Mouse (Mus musculus) gastrocnemius, postnatal 25 days (tissue): ENCODE results near the gene Btbd9. TPM values are rescaled to one million over a fixed set of nuclear protein-coding genes. Genes with fewer than 3 reads are reported as not detected.

ENCODE experiments used
- DNase-seq: peaks from one replicate; pipeline ENCODE4 v3.0.0; 2022
- total RNA-seq, 2 experiments: library from RNA; stranded (reverse); gene quantifications; 1 replicate in 1 of 2; 2 replicates in 1 of 2; pipeline ENCODE4 v1.2.3; 2021

The Btbd9 gene
- total RNA-seq, 2 experiments from 2014 or later, result 8.0 to 12.4 TPM

DNA sequence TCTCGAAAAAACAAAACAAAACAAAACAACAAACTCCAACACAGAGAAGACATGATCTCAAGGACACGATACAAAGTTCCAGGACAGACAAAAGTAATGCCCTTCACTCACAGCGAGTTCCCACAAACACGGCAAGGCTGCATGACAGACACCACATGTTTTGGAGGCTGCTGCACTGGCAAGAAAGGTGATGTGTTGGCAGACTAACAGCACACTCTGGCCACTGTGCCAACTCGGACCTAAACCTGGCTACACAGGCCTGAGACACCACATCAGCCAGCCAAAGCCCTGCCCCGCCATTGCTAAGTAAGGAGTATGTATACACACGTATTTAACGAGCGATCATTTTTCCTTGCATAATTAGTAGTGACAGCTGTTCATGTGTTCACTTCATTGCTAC, 123.9 kb downstream of the Btbd9 start:
- peak; percentile 40 for DNase-seq

DNA sequence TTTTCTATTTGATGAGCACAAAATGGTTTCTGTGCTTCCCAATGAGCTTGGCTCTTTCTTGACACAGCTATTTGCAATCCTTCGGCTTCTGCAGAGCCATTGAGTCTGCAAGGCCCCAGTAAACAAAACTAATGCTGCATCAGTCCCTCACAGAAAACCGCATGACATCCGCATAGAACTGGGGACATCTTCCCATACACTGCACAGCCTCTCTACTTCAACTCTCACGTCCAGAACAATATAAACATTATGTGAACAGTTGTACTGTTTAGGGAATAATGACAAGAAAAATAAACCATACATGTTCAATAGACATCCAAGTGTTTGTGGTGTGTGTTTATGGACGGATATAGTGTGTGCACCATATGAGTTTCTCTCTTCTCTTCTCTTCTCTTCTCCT, 127.7 kb downstream of the Btbd9 start:
- no peak for DNase-seq

- no peak for DNase-seq
Observed at GRCm38 (mm10) chr17:30445805-30446441, 130.4 kb downstream of the Btbd9 start.

DNA sequence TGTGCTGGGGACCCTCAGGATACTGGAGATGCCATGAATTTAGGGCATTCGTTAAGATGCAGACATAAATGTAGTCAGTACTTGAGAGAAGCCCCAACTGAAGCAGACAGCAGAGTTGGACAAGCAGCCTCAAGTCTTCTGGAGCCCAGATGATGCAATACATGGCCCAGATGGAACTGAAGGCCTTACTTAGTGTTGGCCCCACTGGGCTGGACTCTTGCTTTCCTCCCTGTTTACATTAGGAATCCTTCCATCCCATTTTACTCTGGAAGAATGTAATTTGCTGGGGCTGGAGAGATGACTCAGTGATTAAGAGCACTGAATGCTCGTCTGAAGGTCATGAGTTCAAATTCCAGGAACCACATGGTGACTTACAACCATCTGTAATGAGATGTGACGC, 136.6 kb downstream of the Btbd9 start:
- no peak for DNase-seq

DNA sequence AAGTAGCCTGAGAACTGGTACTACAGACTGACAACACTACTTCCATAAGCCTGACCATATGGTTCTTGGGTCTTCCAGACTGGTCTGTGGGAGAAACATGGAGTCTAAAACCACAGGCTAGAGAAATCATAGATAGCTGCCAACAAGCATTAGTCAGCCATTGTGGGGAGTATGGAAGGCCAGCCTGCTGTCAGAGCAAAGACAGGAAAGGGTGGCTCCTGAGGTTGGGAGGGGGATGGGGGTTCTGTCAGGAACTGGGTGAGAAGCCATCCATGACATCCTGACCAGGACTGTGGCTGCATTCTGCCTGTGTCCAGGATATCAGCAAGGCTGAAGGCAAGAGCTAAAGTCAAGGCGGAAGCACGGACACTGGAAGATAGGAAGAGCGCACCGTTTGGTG, 137.5 kb downstream of the Btbd9 start:
- no peak for DNase-seq

DNA sequence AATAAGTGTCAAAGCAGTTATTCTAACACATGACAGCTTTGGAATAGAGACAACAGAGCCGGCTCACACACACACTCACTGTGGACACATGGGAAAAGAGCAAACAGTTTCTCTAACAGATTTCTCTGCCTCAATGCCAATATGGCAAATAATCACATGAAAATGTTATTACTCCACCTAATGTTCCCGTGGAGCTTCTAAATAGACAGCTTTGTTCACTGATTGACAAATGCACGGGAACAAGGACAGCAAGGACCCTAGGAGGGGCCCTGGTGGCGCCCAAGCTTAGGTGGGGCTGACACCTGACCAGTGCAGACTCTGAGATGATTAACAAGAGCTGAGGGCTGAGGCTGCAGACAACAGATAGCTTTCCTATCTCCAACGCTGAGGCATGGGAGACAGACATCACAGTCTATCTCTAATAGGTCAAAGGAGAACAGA, 140.2 kb downstream of the Btbd9 start:
- no peak for DNase-seq

DNA sequence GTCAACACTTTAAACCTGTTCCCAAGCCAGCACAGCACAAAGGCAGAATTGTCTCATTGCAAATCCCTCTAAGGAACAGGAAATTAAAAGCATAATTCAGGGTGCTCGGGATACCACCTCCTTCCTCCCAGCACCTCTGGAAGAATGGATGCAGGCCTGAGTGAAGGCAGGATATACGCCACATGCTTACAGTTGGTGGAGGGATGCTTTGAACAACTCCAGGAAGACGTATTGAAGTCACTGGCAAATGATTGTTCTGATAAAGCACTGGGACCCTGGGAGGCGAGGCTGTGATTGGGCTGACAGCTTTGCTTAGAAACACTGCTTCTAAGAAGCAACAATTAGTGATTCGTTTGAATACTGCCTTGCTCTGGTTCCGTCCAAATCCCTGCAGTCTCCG, 140.8 kb downstream of the Btbd9 start:
- no peak for DNase-seq

DNA sequence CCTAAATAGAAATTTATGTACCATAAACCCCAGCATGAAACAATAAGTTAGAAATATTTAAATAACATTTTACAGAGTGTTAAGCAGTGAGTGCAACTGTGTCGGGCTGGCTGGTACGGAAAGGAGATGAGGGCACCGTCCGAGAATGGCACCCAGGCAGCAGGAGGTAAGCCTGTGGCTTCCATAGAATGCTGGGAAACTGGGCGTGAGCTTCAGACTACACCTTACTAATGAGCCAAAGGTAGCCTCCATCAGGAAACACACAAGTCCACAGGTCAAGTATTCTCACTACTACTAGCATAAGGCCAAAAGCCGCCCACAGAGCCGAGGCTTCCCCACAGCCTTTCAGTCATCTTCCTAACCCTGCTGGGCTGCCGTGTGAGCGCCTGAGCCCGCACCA, 144.2 kb downstream of the Btbd9 start:
- no peak for DNase-seq

- DNase-seq, result no peak
Observed at GRCm38 (mm10) chr17:30430961-30431640, 145.2 kb downstream of the Btbd9 start.

DNA sequence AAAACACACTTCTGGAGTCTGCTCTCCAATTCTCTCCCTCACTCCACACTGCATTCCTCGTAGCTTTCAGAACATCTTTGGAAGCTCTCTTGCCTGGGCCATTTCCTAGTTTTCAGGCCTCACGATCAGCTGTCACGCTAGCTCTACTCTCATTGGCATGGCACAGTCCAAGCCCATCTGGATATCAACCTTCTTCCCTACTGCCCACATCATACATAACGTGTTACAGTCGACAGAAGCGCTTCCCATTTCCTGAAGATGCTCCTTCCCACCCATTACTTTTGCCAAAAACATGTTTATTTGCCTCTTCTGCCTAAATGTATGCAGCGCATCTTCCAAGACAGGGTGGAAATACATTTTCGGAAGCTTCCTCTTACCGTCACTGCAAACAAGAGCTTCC, 147.6 kb downstream of the Btbd9 start:
- no peak for DNase-seq

DNA sequence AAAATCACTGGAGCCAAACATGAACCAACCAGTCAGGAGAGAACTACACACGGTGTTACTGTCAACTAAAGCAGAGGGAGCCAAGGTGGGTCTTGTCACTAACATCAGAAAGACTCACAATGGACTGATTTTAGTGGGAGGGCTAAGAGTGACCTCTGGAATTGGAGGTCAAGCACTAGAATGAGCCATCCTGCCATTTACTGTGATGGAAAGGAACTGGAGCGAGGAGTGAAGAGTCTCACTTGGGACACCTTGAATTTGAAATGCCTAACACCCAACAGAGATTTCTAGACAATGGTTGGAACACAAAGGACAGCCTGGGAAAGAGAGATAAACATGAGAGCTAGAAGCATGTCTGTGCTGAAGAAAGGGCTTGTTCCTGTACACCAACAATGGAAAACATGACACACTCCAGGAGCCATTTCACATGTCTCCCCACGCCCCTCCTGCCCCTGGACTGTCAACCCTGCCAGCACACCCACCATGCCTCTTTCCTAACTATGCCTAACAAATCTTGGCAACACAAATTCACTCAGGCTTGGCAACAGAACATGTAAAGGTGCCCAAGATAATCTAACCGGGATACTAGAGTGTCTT, 152.9 kb downstream of the Btbd9 start:
- DNase-seq, result no peak

GRCm38 (mm10) chr17:30422278-30422677, 154.0 kb downstream of the Btbd9 start:
- no peak for DNase-seq

DNA sequence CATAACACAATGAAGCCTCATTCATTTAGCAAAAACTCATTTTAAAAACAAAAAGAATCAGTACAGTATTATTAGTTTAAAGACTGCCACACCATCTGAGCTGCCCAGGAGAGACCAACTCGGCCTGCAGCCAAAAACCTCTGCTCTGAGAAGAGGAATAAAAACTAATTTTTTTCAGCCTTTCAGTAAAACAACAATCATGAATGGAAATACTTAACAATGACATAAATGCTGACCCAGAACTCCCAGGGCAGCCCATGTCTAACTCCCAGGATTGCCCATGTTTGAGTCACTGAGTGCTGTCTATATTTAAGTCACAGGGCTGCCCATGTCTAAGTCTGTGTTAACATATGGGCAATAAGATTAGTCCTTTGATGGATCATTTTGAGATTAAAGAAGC, 155.0 kb downstream of the Btbd9 start:
- DNase-seq, result no peak

DNA sequence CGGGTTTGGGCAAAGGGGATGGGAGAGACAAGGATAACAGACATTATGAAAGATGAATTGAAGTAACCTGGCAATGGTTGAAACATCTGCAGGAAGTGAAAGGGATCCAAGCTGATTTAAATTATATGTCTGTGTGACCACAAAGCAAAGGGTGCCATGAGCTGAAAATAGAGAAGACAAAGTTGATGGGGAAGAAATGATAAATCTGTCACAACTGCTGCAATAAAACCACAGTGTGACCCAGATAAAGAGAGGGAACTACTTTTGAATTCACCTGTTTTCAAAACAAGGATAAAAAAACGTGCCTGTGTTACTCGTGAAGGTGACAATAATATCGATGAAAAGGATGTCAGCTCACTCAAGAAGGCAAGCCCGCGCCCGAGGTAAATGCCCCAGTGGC, 156.8 kb downstream of the Btbd9 start:
- no peak for DNase-seq

GRCm38 (mm10) chr17:30418510-30418909, 157.8 kb downstream of the Btbd9 start:
- DNase-seq, result no peak

DNA sequence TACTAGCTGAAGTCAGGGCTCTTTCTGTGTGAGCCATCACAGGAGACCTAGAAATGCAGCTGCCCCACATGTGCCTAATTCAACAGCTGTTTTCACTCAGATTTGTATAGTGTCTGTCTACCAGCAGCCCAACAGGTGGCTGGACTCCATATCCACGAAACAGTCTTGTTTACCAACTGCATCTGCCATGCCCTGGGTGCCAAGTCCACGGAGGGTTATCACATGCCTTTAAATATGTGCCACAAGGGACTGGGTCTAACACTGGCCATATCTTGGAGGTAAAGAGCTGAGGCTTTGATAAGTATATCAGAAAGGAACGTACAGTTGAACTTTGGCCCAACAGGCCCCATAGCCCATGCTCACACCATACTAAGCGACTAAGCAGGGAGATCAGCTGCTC, 159.2 kb downstream of the Btbd9 start:
- DNase-seq, result no peak

DNA sequence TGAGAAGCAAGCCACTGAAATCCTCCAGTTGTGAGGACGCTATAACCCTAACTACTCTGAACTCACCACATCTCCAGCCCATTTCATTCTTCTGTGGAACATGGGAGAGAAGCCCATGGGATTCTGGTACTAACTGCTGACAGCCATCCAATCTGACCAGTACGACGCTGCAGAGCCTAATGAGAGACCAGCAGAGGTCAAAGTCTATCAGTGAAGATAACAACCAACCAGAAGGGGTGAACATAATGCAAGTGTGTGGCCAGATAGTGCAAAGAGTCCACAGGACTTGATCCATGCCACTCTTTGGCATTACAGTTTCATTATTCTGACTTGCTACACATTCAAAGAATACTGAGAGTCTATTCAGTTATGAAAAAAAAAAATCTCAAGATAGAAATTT, 160.6 kb downstream of the Btbd9 start:
- DNase-seq, result no peak

DNA sequence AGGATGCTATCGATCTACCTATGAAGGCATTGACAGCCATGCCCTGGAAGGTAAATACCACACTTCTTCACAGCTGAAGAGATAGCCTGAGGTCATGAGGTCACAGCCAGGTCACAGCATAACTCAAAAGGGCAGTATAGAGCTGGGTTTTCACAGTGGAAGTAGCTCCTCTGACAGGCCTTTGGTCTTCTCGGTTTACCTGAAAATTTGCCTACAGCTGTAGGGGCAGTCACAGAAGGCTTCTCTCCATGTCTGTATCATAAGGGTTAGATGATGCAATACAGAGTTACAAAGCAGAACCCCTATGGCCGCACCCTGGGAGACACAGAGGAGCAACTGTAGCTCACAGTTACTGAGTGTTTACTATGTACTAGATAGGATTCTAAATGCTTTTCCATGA, 163.3 kb downstream of the Btbd9 start:
- no peak for DNase-seq

- no peak for DNase-seq
Observed at GRCm38 (mm10) chr17:30406002-30406401, 170.3 kb downstream of the Btbd9 start.

DNA sequence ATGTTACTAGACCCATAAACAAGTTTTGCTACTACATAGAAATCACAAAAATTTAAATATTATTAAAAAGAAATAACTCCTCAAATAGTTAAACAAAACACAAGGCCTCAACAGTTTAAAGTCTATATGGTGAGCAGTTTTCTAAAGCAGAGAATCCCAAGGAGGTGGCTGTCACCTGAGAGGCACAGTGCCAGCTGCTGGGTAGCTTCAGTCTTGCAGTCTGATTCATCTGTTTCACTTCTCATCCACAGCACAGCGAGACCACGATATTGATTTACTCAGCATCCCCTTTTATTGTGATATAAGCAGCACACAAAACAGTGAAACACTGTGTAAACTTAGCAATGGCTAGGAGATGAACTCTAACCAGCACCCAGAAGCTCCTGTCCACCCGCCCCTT, 173.4 kb downstream of the Btbd9 start:
- DNase-seq, result no peak

DNA sequence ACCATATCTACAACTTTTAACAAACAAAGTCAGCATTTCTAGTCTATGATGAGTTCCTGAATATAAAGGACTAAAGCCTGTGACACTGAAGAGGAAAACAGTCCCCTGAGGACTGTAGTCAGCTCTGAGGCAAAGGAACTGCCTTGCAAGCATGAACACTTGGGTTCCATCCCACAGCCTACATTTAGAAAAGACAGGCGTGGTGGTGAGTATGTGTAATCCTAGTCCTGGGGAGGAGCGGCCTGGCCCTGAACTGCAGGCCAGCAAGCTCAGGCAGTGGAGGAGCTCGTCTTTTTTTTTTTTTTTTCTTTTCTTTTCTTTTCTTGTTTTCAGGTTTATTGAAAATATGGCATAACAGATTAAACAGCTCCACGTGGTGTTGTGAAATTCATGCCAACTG, 181.0 kb downstream of the Btbd9 start:
- peak; percentile 40 for DNase-seq

DNA sequence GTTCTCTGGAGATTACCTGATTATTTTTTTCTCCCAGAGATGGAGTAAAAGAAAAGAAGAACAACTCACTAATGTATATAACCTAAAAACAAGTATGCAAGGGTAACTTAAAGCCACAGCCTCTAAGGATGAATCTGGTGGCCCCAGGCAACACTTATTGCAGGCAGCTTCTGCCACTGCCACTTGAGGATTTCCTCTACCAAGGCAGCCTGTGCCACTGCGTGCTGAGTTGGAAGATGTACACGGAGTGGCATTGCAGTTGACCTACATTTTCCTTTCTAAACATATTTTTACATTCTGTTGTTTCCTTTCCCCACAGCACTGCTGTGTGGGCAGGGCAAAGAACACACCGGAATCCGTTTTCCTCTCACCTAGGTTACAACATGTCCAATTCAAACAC, 184.3 kb downstream of the Btbd9 start:
- no peak for DNase-seq

GRCm38 (mm10) chr17:30391220-30391619, 185.1 kb downstream of the Btbd9 start:
- no peak for DNase-seq

GRCm38 (mm10) chr17:30389686-30390085, 186.6 kb downstream of the Btbd9 start:
- no peak for DNase-seq
